Mouse (Mus musculus) erythroblast, adult 5-6 weeks (primary cell): ENCODE measurements around the gene Dcst2. TPM values are rescaled to one million over a fixed set of nuclear protein-coding genes. Genes with fewer than 3 reads are reported as not detected.

ENCODE experiments used
- ATAC-seq: replicated peaks from 2 replicates; pipeline ENCODE4 v1.8.0; 2016; ENCODE audit warnings: moderate number of reproducible peaks, mild to moderate bottlenecking, moderate TSS enrichment, inconsistent platforms; ENCODE audit not compliant: poor library complexity, low FRiP score, severe bottlenecking
- total RNA-seq, 2 experiments: library from RNA; stranded (forward) in 1 of 2; stranded (reverse) in 1 of 2; fragments of 150-400 nt in 1 of 2; fragments of 200-764, 138-1000 nt in 1 of 2; gene quantifications; 2 replicates each; pipeline versions ENCODE4 v1.2.3 to v1.2.4; 2015 to 2017; ENCODE audit warnings: low replicate concordance in 2 of 2

The Dcst2 gene
- total RNA-seq, 2 experiments from 2014 or later = not detected

- peak; percentile 42; the same call in 1 of the 2 replicates for ATAC-seq
These were observed 34.3 kb downstream of the Dcst2 start for GRCm38 (mm10) chr3:89395806-89396653.

DNA sequence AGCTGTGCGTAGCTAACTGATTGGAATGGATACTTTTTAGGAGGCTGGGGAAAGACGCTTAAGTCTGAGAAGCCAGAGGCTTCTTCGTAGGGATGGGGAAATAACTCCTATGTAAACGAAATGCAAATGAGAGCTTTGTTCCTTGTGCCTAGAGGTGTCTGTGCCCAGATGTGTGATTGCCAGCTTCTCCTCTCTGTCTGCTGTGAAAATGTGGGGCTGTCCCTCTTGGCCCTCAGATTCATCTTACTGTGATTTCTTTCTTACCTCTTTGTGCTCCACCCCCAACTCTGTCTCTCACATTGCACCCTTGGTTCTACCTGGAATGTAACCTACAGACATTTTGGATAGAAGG lies 34.9 kb downstream of the Dcst2 start:
- ATAC-seq = no peak

GRCm38 (mm10) chr3:89401329-89401728 lies 39.6 kb downstream of the Dcst2 start:
- no peak for ATAC-seq

DNA sequence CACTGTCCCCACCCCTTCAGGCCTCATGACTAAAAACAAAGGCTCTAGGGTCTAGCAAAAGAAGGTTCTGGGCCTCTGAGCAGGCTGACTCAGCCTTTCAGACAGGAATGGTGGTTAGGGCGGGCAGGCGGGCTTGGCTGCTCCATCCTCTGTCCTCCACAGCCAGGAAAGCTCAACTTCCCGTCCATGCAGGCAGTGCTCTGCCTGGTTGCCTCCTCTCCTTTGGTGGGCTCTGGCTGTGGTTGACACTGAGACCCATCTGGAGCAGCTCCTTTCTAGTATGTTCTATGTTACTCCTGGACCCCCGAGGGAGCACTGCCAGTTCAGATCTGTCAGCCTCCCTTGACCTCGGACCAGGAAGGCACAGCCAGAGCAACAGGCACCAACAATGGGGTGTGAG lies 40.9 kb downstream of the Dcst2 start, which contains the start of gene Lenep:
Gene Lenep (minus strand): TSS at position 101 of the 400 bp plus-strand sequence.
- ATAC-seq = no peak

GRCm38 (mm10) chr3:89406887-89407286 lies 45.1 kb downstream of the Dcst2 start:
- ATAC-seq = no peak

DNA sequence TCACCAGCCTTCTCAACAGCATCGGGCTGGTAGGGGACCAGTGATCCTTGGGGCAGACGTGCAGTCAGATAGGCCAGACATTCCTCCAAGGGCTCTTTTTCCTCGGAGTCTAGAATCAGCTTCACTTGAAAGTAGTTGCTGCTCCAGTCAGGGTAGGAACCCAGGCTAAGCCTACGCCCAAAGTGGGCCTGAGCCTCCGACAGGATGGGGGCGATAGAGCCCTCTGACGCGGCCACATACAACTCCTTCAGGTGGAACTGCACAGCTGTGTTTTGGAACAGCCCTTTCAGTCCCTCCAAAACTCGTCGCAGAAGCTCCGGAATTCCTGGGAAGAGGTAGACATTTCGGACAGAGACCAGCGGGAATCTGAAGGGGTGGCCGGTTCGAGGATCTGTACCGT lies 46.7 kb downstream of the Dcst2 start:
- no peak for ATAC-seq

GRCm38 (mm10) chr3:89409701-89410100 lies 47.9 kb downstream of the Dcst2 start:
- no peak for ATAC-seq

- ATAC-seq = no peak
These were observed 49.1 kb downstream of the Dcst2 start for GRCm38 (mm10) chr3:89410864-89411263.

- ATAC-seq = peak; percentile 99
These were observed 50.0 kb downstream of the Dcst2 start, which contains the start of gene Flad1 for GRCm38 (mm10) chr3:89411490-89412393. Gene Flad1 (minus strand): TSS chr3:89411870.

GRCm38 (mm10) chr3:89416158-89416557 lies 54.4 kb downstream of the Dcst2 start:
- no peak for ATAC-seq

DNA sequence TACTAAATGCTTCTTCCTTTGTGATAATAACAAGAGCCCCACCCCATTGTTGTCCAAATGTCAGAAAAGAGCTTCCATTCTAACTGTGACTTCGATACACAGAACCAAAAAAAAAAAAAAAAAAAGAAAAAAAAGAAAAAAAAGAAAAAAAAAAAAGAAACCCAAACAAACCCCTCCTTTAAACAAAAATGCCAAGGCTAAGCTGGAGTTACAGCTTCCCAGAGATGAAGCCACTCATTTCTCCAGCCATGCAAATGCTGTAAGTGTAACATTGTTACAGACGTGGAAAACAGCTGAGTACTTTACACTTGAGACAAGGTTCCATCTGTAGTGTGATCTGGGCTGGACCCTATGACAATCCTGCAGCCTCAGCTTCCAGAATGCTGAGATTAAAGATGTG lies 55.4 kb downstream of the Dcst2 start:
- ATAC-seq = no peak

- no peak for ATAC-seq
These were observed 56.0 kb downstream of the Dcst2 start for GRCm38 (mm10) chr3:89417840-89418169.

GRCm38 (mm10) chr3:89418170-89418860 lies 56.5 kb downstream of the Dcst2 start, which contains the start of the genes Cks1b and Shc1:
Gene Cks1b (minus strand): TSS chr3:89418383.
Gene Shc1 (plus strand): TSS chr3:89418443.
- ATAC-seq = peak; percentile 83

- ATAC-seq = peak; percentile 34; the same call in 1 of the 2 replicates
These were observed 57.1 kb downstream of the Dcst2 start for GRCm38 (mm10) chr3:89418861-89419250.

DNA sequence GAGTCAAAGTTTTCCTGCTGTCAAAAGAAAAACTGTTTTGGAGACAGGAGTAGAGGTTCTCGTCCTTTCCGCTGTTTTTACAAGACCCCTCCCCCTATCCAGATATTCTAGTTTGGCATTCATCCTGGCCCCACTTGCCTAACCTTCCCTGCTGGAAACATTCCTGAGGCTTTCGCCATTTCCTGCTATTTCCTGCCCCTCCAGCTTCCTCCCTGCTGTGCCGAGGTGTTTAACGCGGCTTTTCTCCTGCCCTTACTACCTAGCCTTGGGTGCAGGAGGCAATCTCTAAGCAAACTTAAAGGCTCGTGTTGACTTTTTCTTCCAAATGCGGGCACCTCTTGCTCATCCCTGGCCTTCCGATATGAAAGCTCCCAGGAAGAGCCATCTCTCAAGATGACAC lies 57.8 kb downstream of the Dcst2 start:
- ATAC-seq = no peak

- no peak for ATAC-seq
These were observed 58.2 kb downstream of the Dcst2 start for GRCm38 (mm10) chr3:89419981-89420380.

- no peak for ATAC-seq
These were observed 58.6 kb downstream of the Dcst2 start for GRCm38 (mm10) chr3:89420421-89420820.

- peak; percentile 77 for ATAC-seq
These were observed 59.4 kb downstream of the Dcst2 start for GRCm38 (mm10) chr3:89421002-89421774.

DNA sequence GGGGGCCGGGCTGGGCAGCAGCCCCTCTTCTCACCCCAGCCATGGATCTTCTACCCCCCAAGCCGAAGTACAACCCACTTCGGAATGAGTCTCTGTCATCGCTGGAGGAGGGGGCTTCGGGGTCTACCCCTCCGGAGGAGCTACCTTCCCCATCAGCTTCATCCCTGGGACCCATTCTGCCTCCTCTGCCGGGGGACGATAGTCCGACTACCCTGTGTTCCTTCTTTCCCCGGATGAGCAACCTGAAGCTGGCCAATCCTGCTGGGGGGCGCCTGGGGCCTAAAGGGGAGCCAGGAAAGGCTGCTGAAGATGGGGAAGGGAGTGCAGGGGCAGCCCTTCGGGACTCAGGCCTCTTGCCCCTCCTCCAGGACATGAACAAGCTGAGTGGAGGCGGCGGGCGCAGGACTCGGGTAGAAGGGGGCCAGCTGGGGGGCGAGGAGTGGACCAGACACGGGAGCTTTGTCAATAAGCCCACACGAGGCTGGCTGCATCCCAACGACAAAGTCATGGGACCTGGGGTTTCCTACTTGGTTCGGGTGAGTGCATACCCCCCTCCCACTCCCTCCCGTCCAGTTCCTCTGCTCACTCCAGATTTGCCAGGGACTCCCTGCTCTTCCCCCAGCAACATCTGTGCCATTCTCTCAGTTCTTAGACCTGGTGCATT lies 60.2 kb downstream of the Dcst2 start:
- no peak for ATAC-seq
